Mouse (Mus musculus) cerebellum, postnatal 10 days (tissue): Measurements from ENCODE around the gene Ecm2.

ENCODE experiments used
- DNase-seq, 2 experiments: peaks; one replicate each; pipeline ENCODE4 v3.0.0; 2021; ENCODE audit warnings: mixed read lengths in 2 of 2

Ecm2 gene

GRCm38 (mm10) chr13:49504510-49504909, at the start of gene Ecm2:
Gene Ecm2, plus strand, starts transcription at chr13:49504810.
- no peak for DNase-seq

DNA sequence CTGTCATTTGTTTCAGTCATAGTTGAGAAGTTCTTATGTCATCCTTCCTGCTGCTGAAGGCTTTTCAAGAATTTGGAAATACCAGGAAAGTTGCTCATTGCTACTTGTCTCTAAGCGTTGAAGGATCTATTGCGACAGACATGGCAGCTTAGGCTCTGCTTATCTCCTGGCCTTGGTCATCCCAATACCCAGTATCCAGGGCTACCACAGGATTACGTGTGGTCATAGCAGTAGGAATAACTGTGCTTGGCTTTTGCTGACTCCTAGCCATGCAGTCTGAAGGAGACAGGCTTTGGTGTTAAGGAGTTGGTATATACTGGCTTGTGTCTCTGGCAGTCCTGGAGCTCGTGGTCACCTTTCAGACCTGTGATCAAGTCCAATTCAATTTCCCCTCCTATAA, 44.3 kb upstream of the Ecm2 start:
- DNase-seq: no peak

DNA sequence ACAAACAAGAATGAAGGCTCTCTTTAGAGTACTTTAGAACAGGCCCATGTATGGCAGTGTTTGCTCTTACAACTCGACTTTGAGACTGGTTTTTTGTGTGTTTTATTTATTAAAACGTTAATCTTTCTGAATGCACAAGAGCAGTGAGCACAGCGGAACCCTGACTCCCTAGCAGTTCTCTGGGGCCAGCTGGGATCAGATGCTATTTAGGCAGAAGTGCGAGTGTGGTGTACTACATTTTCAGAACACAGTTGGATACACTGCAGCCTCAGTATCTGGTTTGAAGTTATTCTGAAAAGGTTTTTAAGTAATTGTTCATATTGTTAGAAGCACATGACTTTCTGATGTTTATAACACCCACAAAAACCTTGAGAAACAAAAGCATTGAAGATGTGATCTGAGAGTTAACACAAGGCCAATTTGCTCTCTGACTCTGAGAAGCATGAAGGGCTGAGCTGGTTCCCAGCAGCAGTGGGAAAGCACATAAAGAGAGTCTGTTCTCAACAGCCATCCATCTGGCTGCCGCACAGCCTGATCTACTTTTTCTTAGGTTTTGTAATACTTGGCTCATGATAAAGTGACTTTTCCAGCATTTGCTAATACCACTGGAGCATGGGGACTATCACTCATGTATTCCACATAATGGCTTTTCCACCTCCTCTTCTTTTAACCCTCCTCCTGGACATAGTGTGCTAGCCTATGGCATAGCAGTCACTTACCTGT, 43.8 kb upstream of the Ecm2 start:
- no peak for DNase-seq

- no peak for DNase-seq
Measured at GRCm38 (mm10) chr13:49461458-49462132, 43.0 kb upstream of the Ecm2 start.

DNA sequence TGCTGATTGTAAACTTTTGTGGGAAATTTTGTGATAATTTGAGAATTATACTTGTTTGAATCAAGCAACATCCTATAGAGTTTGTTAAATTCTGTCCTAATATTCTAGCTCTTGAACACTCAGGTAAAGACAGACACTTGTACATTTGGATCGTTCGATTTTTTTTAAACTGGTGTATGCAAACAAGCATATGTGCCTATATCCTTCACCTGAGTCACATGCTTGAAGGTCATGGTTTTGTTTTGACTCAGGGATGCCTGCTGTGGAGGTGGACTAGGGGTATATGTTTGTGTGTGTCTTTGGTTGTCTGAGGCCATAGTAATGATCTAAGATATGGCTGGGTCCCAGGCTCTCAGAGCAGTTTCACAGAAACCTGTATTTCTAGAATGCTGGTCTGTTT, 41.7 kb upstream of the Ecm2 start:
- DNase-seq: no peak

- DNase-seq: no peak
Measured at GRCm38 (mm10) chr13:49465875-49466274, 38.7 kb upstream of the Ecm2 start.

GRCm38 (mm10) chr13:49466393-49467075, 38.1 kb upstream of the Ecm2 start:
- DNase-seq: peak; percentile 65 to 75

DNA sequence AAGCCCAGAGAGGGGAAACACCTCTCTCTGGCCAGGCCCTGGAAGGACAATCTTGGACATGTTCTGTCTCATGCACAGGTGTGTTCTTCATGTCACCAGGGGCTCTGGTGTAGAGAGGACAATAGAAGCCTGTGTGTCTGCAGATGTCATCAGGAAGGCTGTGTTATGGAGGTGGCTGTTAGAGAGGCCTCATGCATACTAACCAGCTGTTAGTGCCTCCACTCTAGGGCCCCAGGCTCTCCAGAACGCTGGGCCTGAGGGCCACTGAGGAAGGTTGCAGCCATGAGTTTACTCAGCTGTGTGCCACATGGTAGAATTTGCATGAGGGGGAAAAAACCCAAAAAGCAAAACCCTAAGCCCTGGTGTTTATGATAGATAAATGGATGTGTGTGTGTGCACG, 37.0 kb upstream of the Ecm2 start:
- no peak for DNase-seq

DNA sequence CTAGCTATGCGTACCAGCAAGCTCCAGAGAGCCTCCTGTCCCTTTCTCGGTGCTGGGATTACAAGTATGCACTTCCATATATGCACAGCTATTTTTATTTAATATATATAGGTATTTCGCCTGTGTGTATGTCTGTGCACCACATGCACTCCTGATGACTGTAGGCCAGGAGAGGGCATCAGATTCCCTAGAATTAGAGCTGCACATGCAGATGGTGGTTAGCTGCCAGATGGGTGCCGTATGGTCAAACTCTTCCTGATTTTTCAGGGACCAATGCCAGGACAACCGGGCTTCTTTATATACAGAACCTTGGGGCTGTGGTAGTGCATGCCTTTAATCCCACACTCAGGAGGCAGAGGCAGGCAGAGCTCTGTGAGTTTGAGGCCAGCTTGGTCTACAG, 35.6 kb upstream of the Ecm2 start:
- DNase-seq: peak; percentile 63 to 74

DNA sequence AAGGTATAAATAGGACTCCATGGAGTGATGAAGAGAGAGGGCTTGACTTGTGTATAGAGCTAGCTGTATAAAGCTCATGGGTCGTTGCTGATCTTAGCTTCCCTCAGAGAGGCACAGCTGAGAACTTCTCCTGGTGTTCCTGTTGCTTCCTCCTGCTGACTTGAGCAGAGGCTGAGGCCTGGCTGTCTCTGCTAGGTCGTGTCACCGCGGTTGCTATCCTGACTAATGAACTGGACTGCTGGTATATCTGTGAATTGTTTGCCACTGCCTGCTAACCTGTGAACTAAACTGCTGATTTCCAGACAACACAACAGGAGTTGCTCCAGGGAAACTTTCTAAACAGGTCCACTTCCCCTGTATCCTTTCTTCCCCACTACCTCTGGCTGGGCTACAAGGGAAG, 34.3 kb upstream of the Ecm2 start:
- DNase-seq: no peak

- peak; percentile 40 to 60 for DNase-seq
Measured at GRCm38 (mm10) chr13:49470806-49471205, 33.8 kb upstream of the Ecm2 start.

DNA sequence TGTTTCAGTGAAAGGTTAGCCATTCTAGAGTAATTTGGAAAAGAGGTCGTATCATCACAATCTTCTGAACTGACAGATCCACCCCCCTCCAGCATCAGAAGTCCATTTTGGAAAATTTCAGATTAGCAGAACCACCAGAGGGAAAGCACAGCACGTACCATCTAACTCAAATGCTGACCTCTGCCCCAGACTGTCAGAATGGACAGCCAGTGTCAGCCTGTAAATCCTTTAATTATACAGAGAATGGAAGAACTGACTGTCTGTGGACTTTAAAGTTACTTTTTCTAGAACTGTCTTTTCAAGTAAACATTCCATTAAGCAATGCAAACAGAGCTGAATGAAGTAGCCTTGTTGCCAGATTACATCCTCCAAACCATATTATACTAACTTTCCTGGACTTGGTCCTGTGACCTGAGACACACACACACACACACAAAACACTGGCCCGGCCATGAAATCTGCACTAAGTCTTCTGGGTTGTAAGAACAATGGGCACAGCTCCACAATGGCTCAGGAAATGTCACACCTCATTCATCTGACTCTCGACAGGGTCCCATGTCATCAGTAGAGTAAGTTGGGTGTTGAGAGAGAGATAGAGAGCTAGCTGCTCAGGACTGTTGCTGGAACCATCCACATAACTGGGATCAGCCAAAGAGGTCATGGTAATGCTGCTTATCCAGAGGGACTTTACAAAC, 32.5 kb upstream of the Ecm2 start:
- DNase-seq: no peak

GRCm38 (mm10) chr13:49472676-49473005, 32.0 kb upstream of the Ecm2 start:
- no peak for DNase-seq

DNA sequence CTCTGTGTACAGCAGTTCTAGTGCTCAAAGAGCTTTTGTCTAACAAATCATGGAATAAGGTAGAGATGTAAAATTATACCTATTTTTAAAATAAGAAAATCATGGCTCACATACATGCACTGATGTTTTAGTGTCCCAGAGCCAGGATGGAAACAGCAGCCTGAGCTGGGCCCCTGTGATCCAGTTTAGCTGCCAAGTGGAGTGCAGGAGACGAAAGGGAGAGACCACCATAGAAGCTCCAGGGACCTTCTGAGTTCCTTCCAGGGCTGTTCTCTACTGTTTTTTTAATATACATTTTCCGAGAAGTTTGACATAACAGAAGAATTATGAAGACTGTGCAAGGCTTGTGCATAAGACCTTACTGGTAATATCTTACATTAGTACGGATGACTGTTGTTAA, 26.7 kb upstream of the Ecm2 start:
- no peak for DNase-seq

- no peak for DNase-seq
Measured at GRCm38 (mm10) chr13:49478851-49479374, 25.7 kb upstream of the Ecm2 start.

GRCm38 (mm10) chr13:49479399-49479798, 25.2 kb upstream of the Ecm2 start:
- peak in 1 of 2 experiments; percentile 28 for DNase-seq

- DNase-seq: peak; percentile 65 to 75
Measured at GRCm38 (mm10) chr13:49480057-49480456, 24.6 kb upstream of the Ecm2 start.

DNA sequence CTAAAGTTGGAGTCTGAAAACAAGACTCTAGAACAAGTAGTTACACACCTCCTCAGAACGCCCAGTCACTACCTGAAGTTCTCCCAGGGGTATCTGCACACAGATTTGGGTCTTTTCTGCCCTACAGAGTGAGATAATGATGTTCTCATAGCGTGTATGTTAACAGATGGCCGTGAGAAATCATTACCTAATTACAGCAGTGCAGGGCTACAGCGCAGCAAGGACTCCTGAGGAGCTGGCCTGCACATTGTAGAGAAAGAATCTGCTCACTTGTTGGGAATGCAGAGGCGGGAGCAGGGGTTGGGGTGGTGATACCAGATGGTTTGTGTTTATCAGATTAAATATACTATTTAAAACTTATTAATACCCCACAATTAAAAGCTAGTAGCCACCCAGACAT, 24.1 kb upstream of the Ecm2 start:
- DNase-seq: peak; percentile 56 to 61

- no peak for DNase-seq
Measured at GRCm38 (mm10) chr13:49485388-49485787, 19.2 kb upstream of the Ecm2 start.

GRCm38 (mm10) chr13:49492376-49493368, 11.9 kb upstream of the Ecm2 start, which contains the start of gene Tes3-ps:
Gene Tes3-ps, plus strand, starts transcription at chr13:49493318.
- no peak for DNase-seq

- no peak for DNase-seq
Measured at GRCm38 (mm10) chr13:49505776-49506175, 1.2 kb downstream of the Ecm2 start.

GRCm38 (mm10) chr13:49507176-49507575, 2.6 kb downstream of the Ecm2 start:
- no peak for DNase-seq
